Mouse (Mus musculus) hindlimb bud, embryonic 11.5 days (tissue): ENCODE data around the gene Col11a2.

Experiments
- DNase-seq: peaks from one replicate; pipeline ENCODE4 v3.0.0-alpha.2; 2012; ENCODE audit warnings: low read depth, low spot score; ENCODE audit errors: extremely low spot score

Col11a2 gene

DNA sequence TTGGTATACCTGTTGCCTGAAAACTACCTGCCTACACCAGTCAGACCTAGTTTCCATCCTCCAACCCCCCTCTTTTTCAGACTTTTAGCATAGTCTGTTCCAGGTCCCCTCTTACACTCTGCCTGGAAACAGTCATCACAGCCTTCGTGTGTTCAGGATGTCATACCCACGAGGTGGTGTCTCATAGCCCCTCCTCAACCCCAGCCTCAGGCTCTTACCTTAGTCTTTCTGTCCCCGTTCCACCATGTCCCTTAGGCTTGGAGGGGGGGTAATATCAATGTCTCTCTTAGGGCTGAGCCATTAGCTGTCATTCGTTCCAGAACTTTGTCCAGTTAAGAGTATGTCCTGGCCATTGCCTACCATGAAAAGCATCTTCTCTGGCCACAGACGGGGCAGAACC, 61.9 kb downstream of the Col11a2 start:
- no peak for DNase-seq

DNA sequence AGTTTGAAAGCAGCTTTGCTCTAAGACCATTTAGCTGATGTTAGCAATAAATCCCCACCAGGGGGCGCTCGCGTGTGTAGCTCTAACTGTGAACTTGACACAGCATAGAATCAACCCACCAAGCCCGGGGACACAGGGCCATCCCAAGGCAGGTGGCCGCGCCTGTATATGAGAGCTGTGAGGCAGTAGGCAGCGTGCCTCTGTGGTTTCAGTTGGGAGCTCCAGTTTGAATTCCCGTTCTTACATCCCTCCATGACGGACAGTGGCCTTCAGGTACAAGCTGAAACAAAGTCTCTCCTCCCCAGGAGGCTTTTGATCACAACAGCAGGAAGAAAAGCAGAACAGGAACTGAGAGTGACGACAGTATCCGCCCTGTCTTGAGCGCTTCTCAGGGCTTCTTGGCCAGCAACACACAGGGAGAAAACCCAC, 62.4 kb downstream of the Col11a2 start:
- DNase-seq: no peak

DNA sequence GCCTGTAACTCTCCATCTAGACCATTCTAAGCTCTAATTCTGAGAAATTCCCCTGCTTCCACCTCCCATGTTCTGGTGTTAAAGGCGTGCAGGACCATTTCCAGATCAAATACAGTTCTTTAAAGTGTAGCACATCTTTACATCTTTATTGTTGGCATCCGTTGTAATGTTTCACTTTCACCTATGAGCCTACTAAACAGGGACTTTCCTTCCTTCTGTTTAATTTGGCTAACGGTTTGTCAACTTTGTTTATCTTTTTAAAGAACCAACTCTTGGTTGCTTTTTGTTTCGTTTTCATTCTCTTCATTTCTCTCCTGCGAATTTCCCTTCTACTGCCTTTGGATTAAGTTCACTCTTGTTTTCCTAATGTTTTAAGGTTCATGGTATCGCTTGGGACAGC, 63.6 kb downstream of the Col11a2 start:
- no peak for DNase-seq

DNA sequence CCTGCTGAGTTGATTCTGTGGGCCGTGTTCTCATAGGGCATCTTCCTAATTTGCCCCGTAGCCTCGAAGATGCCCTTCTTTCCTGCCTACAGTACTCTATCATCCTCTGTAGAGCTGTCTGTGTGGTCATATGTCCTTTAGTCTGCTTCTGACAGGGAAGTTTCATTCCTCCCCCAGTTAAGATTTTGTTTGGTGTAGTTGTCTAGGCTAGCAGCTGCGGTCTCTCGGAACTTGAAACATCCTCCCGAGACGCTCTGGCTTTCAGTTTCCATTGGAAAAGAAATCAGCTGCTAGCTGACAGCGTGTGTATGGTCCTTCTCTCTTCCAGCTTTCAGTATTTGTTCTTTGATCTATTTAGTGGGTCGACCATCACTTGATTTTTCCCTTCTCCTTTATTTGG, 65.6 kb downstream of the Col11a2 start:
- no peak for DNase-seq

- no peak for DNase-seq
These were observed 67.3 kb downstream of the Col11a2 start for GRCm38 (mm10) chr17:34106555-34106954.

DNA sequence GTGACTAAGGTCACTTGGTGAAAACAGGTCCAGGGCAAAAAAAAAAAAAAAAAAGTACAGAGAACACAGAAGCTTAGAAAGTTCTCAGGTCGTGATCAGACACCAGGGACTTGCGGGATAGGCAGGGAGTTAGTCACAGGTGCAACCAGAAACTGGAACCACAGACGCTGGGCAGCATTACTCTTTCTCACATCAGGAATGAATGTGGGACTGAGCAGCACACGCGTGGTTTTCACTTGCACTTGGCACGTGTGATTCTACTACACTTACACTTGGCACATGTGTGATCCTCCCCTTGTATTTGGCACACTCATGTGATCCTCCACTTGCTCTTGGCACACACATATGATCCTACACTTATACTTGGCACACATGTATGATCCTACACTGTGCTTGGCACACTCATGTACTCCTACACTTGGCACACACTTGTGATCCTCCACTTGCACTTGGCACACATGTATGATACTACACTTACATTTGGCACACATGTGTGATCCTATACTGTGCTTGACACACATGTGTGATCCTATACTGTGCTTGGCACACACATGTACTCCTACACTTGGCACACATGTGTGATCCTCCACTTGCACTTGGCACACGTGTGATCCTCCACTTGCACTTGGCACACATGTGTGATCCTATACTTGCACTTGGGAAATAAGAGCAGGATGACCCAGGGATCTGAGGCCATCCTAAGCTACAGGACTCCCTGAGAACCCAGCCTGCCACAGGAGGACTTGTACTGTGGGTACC, 68.1 kb downstream of the Col11a2 start:
- DNase-seq: no peak

DNA sequence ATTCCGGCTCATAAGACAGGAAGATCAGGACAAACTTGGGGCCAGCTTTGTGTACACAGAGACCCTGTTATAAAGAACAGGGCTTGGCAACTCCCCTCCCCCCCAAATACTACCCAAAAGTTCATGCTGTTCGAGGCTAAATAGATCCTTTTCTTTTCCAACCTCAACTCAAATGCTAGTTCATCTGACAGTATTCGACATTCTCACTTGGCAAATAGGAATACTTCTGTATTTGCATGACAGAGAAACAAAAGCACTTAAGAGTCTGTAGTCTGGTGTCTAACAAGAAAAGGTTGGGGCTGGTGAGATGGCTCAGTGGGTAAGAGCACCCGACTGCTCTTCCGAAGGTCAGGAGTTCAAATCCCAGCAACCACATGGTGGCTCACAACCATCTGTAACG, 69.2 kb downstream of the Col11a2 start:
- no peak for DNase-seq

- DNase-seq: no peak
These were observed 70.0 kb downstream of the Col11a2 start for GRCm38 (mm10) chr17:34109038-34109805.

DNA sequence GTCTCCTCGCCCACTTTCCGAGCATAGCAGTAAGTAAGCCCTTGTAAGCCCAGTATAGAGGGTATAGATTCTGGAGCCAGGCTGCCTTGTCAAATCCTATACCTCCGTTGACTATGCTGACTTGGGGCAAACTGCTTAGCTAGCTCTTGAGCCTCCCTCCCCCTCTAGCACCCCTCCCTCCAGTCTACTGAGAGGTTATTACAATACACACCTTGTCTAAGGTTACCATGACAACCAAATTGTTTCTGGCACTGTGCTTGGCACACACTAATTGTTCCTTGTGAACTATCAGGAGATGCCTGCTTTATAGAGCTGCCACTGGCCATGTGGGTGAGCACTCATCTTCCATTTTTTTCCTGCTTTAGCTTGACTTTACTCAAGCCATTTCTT, 70.6 kb downstream of the Col11a2 start:
- DNase-seq: no peak

GRCm38 (mm10) chr17:34110309-34110708, 71.1 kb downstream of the Col11a2 start:
- no peak for DNase-seq

DNA sequence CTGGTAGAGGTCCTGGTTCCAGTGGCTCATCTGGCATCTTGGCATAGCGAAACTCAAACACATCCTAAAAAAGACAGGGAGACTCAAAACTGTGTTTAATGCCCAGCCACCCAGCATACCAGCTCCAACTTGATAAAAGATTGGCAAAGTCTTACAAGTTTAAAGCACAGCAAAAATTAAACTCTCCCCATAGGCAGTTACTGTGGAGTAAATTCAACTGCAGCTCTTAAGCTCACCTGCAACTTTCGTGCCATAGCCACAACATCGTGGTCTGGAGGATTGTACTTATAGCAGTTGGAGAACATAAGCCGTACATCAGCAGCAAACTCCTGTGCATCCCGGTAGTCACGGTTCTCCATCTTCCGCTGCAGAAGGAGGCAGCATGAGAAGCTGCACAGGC, 74.9 kb downstream of the Col11a2 start:
- DNase-seq: no peak
